Mouse (Mus musculus) hematopoietic stem cell, adult 5-6 weeks (primary cell): ENCODE results near the gene Rspo1. TPM values are rescaled to one million over a fixed set of nuclear protein-coding genes. Genes with fewer than 3 reads are reported as not detected.

ENCODE experiments used
- ATAC-seq, 2 experiments: fragments of 125-278 bp in 1 of 2; replicated peaks in 1 of 2; 2 replicates each; pipeline ENCODE4 v1.8.0; 2016 to 2017; ENCODE audit warnings: inconsistent platforms in 2 of 2, mild to moderate bottlenecking in 2 of 2, moderate number of reproducible peaks in 2 of 2, low read depth in 1 of 2, moderate TSS enrichment in 1 of 2; ENCODE audit not compliant: low FRiP score in 2 of 2, poor library complexity in 2 of 2, severe bottlenecking in 2 of 2, insufficient read depth in 1 of 2, low TSS enrichment in 1 of 2
- total RNA-seq: library from RNA; stranded (forward); fragments of 172-1452, 232-1000 nt; gene quantifications from 2 replicates; pipeline ENCODE4 v1.2.3, GENCODE M21; 2017

Rspo1 gene
- total RNA-seq, 1 experiment from 2014 or later = not detected

DNA sequence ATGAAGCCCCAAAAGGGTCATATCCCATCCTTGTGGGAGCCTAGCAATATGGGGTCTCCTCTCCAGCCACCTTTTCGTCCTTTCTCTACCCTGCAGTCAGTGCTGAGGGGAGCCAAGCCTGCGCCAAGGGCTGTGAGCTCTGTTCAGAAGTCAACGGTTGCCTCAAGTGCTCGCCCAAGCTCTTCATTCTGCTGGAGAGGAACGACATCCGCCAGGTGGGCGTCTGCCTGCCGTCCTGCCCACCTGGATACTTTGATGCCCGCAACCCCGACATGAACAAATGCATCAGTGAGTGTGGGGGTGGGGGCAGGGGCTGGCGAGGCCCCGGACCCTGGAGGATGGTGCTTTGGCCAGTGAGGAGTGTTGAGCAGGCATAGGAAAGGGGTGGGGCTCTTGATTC is 18.7 kb downstream of the Rspo1 start:
- no peak for ATAC-seq

- ATAC-seq = peak; percentile 48 to 57
Measured at GRCm38 (mm10) chr4:125007460-125007859, 21.2 kb downstream of the Rspo1 start.

DNA sequence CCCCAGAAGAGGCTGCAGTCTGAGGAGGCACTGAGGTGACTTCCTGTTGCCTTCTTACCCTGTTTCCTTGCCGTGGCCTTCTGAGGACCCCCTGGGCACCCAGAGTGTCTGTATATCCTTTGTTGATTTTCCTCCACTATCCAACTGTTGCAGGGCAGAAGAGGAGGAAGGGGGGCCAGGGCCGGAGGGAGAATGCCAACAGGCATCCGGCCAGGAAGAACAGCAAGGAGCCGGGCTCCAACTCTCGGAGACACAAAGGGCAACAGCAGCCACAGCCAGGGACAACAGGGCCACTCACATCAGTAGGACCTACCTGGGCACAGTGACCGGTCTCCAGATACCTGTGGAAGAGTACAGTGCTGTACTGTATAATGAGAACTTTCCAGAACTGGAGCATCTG is 22.0 kb downstream of the Rspo1 start:
- ATAC-seq = no peak

DNA sequence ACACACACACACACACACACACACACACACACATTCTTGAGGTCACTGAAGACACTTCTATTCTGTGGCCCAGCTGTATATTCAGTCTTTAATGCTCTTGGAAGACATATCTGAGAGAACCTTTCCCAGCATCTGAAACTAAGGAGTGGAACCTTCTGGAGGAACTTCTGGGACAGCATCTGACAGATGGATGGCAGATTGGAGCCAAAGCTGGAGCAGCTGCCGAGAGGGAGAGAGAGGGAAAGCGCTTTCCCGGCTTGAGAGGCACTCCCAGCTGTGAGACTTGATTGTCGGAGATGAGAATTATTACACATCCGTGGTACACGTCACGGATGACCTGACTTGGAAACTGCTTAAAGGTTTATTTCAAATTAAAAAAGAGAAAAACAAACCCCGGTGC is 22.5 kb downstream of the Rspo1 start:
- no peak for ATAC-seq

DNA sequence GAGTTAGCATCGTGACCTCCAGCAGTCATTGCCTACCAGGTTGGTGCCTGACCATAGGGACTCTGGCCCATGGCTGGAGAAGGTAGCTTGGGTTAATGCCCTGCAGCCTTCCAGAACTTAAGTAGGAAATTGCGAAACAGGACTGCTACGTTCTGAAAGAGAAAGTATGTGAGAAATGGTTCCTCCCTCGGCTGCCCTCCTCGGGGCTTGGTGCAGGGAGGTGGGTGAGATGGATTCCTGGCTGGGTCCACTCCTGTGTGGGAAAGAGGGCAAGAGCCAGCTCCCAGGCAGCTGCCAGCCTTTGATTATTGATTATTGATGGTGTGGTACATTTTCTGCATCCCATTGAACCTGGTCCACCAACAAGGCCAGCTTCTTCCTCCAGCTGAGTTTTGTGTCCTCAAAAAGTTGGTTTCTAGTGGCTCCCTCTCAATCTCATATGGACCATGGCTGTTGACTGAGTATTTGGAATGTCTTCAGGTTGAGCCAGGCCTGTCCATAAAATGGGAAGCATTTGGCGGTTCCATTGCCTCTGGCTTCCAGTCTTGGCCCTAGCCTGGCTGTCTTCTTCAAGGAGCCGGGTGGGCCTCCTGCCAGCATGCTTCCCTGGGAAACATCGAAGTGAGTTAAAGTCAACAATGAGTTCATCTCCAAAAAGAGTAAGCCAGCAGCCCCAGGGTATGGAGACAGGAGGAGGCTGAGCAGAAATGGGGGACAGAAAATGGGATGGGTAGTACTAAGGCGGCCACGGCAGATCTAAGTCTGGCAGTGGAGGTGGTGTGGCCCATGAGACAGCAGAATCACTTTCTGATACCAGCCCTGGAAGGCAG is 29.8 kb downstream of the Rspo1 start, which contains the start of gene Gnl2:
Gene Gnl2 (plus strand): TSS at position 780 of the 830 bp plus-strand sequence.
- peak; percentile 44 to 49; a peak in 2 of 4 replicates for ATAC-seq

DNA sequence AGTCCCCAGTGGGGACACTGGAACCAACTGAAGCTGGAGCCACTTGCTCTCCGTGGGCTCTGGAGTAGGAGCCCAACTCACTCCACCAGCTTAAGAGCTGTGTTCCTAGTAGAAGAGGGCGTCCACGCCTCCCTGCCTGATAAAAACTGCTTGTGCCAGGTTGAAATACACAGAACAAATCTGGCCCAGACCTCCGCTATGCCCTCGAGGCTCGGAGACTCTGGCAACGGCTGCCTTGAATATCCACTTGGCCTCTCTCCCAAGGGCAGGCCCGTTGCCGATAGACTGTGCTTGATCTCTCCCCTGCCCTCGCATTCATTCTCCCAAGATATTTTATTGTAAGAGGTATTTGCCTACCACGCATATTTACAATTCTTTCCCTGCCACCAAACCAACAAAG is 31.2 kb downstream of the Rspo1 start:
- no peak for ATAC-seq

GRCm38 (mm10) chr4:125020780-125021538 is 34.7 kb downstream of the Rspo1 start:
- peak; percentile 41 to 63; a peak in 1 of 4 replicates for ATAC-seq

- peak; percentile 94 to 99 for ATAC-seq
Measured at GRCm38 (mm10) chr4:125029891-125030614, 43.8 kb downstream of the Rspo1 start.

- no peak for ATAC-seq
Measured at GRCm38 (mm10) chr4:125034341-125034740, 48.1 kb downstream of the Rspo1 start.

GRCm38 (mm10) chr4:125044454-125044853 is 58.2 kb downstream of the Rspo1 start:
- ATAC-seq = no peak

- peak; percentile 29 to 70 for ATAC-seq
Measured at GRCm38 (mm10) chr4:125055385-125055784, 69.2 kb downstream of the Rspo1 start.

GRCm38 (mm10) chr4:125056476-125056875 is 70.2 kb downstream of the Rspo1 start:
- ATAC-seq = no peak

GRCm38 (mm10) chr4:125057273-125057672 is 71.0 kb downstream of the Rspo1 start:
- ATAC-seq = no peak

DNA sequence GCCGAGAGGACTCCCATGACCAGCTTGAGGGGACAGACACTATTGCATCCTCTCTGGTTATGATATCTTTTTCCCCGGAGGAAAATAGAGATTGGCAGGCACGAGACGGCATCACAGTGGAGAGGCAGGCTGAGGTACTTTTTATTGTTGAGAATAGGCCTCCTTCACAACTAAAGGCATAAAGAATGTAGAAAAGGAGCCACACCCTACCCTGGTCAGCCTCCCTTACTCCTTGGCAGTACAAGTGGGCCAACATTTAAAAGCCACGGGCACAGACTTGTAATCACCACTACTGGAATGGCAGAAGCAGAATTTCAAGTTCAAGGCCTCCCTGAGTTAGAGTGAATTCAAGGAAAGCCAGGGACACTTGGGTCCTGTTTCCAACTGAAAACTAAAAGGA is 71.8 kb downstream of the Rspo1 start:
- no peak for ATAC-seq
